Mouse (Mus musculus): ENCODE results near the gene Pgm2. TPM values are rescaled to one million over a fixed set of nuclear protein-coding genes. Genes with fewer than 3 reads are reported as not detected.

Gene Pgm2
- polyA plus RNA-seq, 1 experiment: 17.2 TPM

DNA sequence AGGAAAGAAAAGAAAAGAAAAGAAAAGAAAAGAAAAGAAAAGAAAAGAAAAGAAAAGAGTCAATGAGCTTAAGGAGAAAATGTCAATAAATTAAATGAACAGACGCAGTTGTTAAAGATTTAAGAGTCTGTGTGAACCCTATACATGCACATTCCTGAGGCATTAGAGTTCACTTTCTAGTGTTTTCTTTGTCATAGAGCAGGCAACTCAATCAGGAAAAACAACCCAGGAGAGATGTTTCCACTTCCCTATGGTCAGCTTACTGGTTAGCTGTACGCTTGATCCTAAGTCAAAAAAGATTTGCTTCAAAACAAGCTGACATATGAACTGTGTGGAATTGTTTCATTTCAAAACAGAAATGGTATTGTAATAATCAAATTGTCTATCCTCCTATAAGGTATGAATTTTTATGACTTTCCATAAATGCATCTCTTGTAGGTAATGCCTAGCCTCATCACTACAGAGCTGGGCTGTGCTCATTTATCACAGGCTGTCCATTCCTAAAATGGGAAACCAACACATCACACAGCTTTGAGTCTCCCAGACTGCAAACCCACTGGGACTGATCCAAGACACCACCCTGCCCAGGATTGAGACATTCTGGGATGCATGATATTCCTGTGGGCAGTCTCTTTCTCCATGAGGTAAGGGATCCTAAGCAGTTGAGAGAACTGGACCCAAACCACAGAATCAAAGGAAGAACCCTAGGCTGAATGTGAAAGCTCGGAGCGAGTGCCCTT, 29.7 kb upstream of the Pgm2 start:
- TF ChIP-seq POLR2A (IDR thresholded peaks at IDR 0.05; ENCODE audit: borderline replicate concordance, extremely low read depth, insufficient read depth, insufficient read length, poor library complexity, severe bottlenecking) (no peak), CTCF (IDR thresholded peaks at IDR 0.05; ENCODE audit: borderline replicate concordance, extremely low read depth, insufficient read depth, insufficient read length) (no peak)
- DNase-seq (ENCODE audit: low read depth): no peak

DNA sequence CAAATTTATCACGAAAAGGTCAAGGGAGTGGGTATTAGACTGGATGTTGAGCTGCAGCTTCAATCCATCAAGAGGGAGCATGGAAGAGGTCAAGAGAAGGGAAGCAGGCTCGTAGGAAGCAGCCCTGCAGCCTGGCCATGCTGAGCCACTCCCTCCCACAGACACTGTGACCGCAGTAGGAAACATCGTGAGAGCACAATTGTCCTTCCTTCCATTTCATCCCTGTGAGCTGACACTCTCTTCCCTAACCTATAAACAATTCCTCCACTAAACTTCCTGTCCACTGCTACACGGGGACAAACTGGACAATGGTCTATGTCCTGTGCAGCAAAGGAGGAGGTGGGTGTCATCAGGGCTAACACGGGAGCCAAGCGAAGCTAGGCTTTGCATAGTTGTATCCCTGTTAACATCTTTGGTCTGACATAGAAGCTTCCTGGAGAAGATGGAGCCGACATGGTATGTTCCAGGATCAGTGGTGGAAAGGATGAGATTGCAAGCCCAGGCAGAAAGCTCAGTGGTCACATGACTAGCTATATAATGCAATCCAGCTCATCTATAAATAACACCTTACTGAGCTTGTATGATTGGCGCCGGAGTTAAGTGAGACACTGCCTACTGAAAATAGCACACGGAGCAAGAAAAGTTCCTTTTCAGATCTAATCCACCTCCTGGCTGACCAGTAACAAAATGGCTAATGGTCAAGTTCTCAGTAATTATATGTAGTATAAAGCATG, 29.0 kb upstream of the Pgm2 start:
- no peak for TF ChIP-seq POLR2A (IDR thresholded peaks at IDR 0.05; ENCODE audit: borderline replicate concordance, extremely low read depth, insufficient read depth, insufficient read length, poor library complexity, severe bottlenecking)
- no peak for TF ChIP-seq CTCF (IDR thresholded peaks at IDR 0.05; ENCODE audit: borderline replicate concordance, extremely low read depth, insufficient read depth, insufficient read length)
- no peak for DNase-seq (ENCODE audit: low read depth)

DNA sequence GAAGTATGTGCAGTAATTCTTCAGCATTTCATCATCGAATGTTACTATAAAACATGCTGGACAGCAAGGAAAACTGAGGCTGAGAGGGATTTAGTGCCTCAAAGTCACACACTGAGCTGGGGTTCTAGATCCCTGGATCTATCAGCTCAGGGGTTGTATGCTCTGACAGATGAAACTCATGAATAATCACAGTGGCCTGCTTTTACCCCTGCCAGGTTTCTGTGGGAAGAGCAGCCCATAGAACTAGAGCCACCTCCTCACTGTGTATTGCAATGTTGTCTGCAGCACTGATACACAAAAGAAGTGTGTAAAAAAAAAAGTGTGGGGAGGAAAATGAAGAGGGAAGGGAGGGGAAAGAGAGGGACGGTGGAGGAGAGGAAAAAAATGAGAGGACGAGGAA, 28.3 kb upstream of the Pgm2 start:
- no peak for TF ChIP-seq POLR2A (IDR thresholded peaks at IDR 0.05; ENCODE audit: borderline replicate concordance, extremely low read depth, insufficient read depth, insufficient read length, poor library complexity, severe bottlenecking)
- no peak for TF ChIP-seq CTCF (IDR thresholded peaks at IDR 0.05; ENCODE audit: borderline replicate concordance, extremely low read depth, insufficient read depth, insufficient read length)
- DNase-seq (ENCODE audit: low read depth): no peak

DNA sequence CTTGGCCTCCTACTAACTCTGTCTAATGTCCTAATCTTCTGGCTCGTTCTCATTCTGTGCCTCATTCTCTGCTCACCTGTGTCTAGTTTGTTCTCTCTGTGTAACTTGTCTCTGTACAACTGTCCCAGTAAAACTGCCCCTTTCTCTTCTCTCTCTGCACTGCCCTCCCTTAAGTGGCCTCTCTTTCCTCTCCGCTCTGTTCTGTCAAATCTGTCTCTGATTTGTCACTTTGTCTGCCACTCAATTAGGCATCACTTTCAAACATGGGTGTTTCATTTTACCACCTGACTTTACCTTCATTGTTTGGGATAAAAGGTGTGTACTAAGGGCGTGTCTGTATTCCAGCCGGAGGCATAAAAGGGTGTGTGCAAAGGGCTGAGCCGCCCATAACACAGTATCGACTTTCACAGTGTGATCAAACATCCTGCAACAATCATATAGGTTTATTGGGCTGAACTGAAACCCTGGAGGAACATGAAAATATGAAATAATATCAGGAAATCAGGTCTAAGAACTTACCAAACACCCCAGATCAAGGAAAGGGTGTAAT, 27.2 kb upstream of the Pgm2 start:
- TF ChIP-seq POLR2A (IDR thresholded peaks at IDR 0.05; ENCODE audit: borderline replicate concordance, extremely low read depth, insufficient read depth, insufficient read length, poor library complexity, severe bottlenecking) (no peak), CTCF (IDR thresholded peaks at IDR 0.05; ENCODE audit: borderline replicate concordance, extremely low read depth, insufficient read depth, insufficient read length) (no peak)
- DNase-seq (ENCODE audit: low read depth): no peak

DNA sequence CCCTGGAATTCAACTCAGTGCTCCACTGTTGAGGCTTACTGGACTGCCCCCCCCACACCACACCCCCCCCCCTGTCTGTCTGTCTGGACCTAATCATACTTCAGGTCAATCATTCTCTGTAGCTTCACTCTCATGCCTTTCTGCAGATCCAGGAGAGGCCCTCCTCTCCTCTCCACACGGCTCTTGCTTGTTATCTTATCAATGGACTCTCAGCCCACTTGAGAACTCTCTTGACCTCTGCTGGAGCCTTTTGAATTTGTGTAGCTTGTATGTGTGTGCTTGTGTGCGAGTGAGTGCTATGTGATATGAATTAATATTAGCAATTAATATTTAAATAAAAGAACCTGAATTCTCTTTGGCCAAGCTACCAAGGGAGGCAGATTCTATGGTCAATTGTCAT, 26.6 kb upstream of the Pgm2 start:
- TF ChIP-seq CTCF (IDR thresholded peaks at IDR 0.05; ENCODE audit: borderline replicate concordance, extremely low read depth, insufficient read depth, insufficient read length) (no peak), POLR2A (IDR thresholded peaks at IDR 0.05; ENCODE audit: borderline replicate concordance, extremely low read depth, insufficient read depth, insufficient read length, poor library complexity, severe bottlenecking) (no peak)
- no peak for DNase-seq (ENCODE audit: low read depth)

DNA sequence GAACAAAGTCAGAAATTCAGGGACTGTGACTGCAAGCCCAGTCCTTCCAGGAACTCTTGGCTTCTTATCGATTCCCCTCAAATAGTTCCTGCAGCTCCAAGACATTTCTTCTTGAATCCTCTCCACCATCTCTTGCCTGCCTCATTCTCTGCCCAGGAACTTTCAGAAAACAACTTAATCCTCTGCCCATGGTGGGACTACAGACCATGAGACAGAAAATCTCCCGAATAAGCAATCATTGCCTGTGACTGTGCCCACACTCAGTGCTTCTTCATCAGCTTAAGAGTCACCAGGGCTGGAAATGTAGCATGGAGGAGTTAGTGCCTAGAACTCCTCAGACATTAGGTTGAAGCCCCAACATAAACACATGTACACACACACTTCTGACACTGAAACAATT, 25.2 kb upstream of the Pgm2 start:
- no peak for DNase-seq (ENCODE audit: low read depth)
- no peak for TF ChIP-seq CTCF (IDR thresholded peaks at IDR 0.05; ENCODE audit: borderline replicate concordance, extremely low read depth, insufficient read depth, insufficient read length)
- no peak for TF ChIP-seq POLR2A (IDR thresholded peaks at IDR 0.05; ENCODE audit: borderline replicate concordance, extremely low read depth, insufficient read depth, insufficient read length, poor library complexity, severe bottlenecking)

DNA sequence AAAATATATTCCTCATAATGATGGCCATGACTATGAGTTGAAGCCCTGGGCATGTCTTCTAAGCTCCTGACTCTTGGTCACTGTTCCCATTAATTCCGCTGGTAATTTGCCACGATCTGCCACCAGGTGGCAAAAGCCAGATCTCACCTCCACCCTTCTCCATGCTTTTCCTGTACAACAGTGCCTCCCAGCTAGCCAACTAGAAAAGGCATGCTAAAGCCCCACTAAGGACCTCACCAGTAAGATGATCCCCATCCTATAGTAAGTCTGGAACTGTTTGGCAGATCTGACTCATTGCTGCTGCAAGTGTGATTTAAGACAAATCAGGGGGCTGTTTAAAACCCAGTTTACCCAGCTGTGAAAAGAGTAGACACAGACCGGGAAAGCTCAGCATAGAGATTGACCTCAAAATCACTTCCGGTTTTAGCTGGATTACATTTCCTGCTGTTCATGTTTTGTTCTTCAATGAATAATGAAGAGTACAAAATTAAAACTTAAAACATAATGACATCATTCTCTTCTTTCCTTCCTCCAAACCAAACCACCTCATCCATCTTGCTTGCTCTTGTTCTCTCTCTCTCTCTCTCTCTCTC, 22.6 kb upstream of the Pgm2 start:
- DNase-seq (ENCODE audit: low read depth): peak; percentile 73
- TF ChIP-seq POLR2A (IDR thresholded peaks at IDR 0.05; ENCODE audit: borderline replicate concordance, extremely low read depth, insufficient read depth, insufficient read length, poor library complexity, severe bottlenecking): no peak
- peak; percentile 83 for TF ChIP-seq CTCF (IDR thresholded peaks at IDR 0.05; ENCODE audit: borderline replicate concordance, extremely low read depth, insufficient read depth, insufficient read length)

DNA sequence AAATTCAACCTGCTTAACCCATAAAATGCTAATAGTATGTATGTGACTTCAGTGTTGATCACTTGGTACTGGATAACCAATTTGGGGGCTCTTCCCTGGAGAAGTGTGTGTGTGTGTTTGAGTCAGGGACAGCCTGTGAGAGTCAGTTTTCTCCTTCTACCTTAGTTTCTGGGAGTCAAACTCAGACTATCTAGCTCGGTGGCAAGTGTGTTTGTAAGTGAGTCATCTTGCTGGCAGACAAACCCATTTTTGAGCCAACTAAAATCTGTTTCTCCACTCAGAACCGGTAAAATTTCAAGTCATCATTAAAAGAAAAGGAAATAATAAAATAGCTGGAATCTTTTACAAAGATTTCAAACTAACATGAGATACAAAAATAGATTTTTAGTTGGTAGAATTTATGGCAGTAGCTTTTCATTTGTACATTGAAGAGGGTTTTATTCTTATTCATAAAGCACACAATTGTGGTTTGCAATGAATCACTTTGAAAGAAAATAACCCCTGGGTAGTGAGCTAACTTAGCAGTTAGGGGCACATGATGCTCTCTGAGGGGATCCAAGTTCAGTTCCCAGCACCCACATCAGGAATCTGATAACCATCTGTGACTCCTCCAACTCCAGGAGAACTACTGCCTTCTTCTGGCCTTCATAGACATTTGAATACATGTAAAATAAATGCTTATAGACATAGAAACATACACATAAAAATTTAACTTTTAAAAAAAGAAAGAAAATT, 21.8 kb upstream of the Pgm2 start:
- DNase-seq (ENCODE audit: low read depth): no peak
- TF ChIP-seq POLR2A (IDR thresholded peaks at IDR 0.05; ENCODE audit: borderline replicate concordance, extremely low read depth, insufficient read depth, insufficient read length, poor library complexity, severe bottlenecking): no peak
- no peak for TF ChIP-seq CTCF (IDR thresholded peaks at IDR 0.05; ENCODE audit: borderline replicate concordance, extremely low read depth, insufficient read depth, insufficient read length)

DNA sequence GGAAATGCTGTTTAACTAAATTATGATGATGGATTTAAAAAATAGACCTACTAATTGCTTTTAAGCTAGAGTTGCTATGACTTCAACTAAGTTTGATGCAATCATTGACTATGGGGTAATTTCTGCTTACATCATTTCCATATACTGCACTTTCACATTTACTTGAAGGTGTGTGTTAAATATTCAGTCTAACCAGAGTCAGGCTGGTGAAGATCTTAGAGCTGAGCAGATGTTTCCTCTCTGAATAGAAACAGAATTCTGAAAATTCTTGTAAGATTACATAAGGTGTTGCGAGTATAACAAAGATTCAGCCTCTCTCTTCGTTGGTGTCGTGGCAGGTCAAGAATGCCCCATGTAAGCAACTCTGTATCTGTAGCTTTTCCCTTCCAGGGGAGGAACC, 18.3 kb upstream of the Pgm2 start:
- no peak for DNase-seq (ENCODE audit: low read depth)
- no peak for TF ChIP-seq CTCF (IDR thresholded peaks at IDR 0.05; ENCODE audit: borderline replicate concordance, extremely low read depth, insufficient read depth, insufficient read length)
- no peak for TF ChIP-seq POLR2A (IDR thresholded peaks at IDR 0.05; ENCODE audit: borderline replicate concordance, extremely low read depth, insufficient read depth, insufficient read length, poor library complexity, severe bottlenecking)

DNA sequence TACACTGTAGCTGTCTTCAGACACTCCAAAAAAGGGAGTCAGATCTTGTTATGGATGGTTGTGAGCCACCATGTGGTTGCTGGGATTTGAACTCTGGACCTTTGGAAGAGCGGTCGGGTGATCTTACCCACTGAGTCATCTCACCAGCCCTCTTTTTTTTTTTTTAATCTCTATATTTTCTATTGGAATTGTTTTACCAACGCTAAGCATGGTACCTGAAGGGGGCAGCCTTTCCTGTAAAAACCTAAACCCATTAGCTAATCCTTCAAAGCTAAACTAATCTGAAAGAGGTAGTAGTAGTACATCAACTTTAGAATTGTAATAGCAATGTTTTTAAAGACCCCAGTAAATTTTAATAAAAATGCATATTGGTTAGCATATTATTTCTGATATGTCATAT, 17.2 kb upstream of the Pgm2 start:
- DNase-seq (ENCODE audit: low read depth): peak; percentile 40

DNA sequence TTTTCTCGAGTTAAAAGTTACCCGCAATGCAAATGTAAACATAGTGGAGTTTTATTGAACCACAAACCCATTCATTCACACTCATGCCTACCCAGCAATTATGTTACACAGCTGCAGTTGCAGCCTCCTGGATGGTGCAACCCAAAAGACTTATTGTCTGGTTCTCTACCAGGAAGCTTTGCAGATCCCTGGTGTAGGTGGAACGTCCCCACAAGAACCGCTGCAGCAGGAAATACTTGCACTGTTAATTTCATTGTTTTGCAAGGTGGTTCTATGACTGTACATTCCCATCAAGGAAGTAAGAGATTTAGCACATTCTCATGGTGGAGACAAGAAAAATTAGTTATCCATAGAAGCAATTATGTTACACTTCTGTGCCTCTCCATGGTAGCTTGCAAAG, 15.4 kb upstream of the Pgm2 start:
- no peak for TF ChIP-seq POLR2A (IDR thresholded peaks at IDR 0.05; ENCODE audit: borderline replicate concordance, extremely low read depth, insufficient read depth, insufficient read length, poor library complexity, severe bottlenecking)
- no peak for TF ChIP-seq CTCF (IDR thresholded peaks at IDR 0.05; ENCODE audit: borderline replicate concordance, extremely low read depth, insufficient read depth, insufficient read length)

More for the DNA sequence above, 17.2 kb upstream of the Pgm2 start:
- TF ChIP-seq CTCF (IDR thresholded peaks at IDR 0.05; ENCODE audit: borderline replicate concordance, extremely low read depth, insufficient read depth, insufficient read length) (no peak), POLR2A (IDR thresholded peaks at IDR 0.05; ENCODE audit: borderline replicate concordance, extremely low read depth, insufficient read depth, insufficient read length, poor library complexity, severe bottlenecking) (no peak)

More for the DNA sequence above, 15.4 kb upstream of the Pgm2 start:
- DNase-seq (ENCODE audit: low read depth): no peak
